Mouse (Mus musculus) T-helper 1 cell (primary cell): ENCODE data around the gene Tex22.

Experiments used
- in situ Hi-C: fragments of 300-600 bp; cut with MboI, MseI; formaldehyde crosslinking; loops from one replicate; pipeline ENCODE4 v1.15.1; 2025; ENCODE audit warnings: high pct_unique_total_duplicates

Gene Tex22

GRCm38 (mm10) chr12:113137260-113138213 is 63.2 kb downstream of the Tex22 start:
- in situ Hi-C loops: no loop called here

GRCm38 (mm10) chr12:113138291-113138690 is 64.0 kb downstream of the Tex22 start:
- in situ Hi-C loops: no loop called here
